Mouse (Mus musculus): ENCODE data around the gene Prdx5. TPM values are rescaled to one million over a fixed set of nuclear protein-coding genes. Genes with fewer than 3 reads are reported as not detected.

The Prdx5 gene
- total RNA-seq, 1 experiment, result 51.6 TPM

- Histone ChIP-seq H3K4me3 (ENCODE audit: insufficient read depth in 1 of 2, low read depth in 1 of 2, low read length in 2 of 2, poor library complexity in 1 of 2, severe bottlenecking in 1 of 2) (peak overlapping the region; percentile 28 to 46), H3K9me3 (ENCODE audit: control insufficient read depth, insufficient read depth, low read depth, low read length) (no peaks in the 10 kb centered on the region), H3K27ac (ENCODE audit: insufficient read depth, low read depth, low read length, poor library complexity, severe bottlenecking) (no peak overlapping the region), H3K9ac (ENCODE audit: insufficient read depth, low read depth, low read length, poor library complexity, severe bottlenecking) (peak overlapping the region; percentile 59), H3K4me1 (ENCODE audit: control insufficient read depth in 2 of 2, insufficient read depth in 2 of 2, low read length in 2 of 2, poor library complexity in 1 of 2) (peaks cover 3 to 15% of the 10 kb centered on the region in 2 experiments), H3K36me3 (ENCODE audit: control insufficient read depth, insufficient read depth, low read length, poor library complexity, severe bottlenecking) (no peaks in the 10 kb centered on the region)
- TF ChIP-seq ZC3H11A (IDR thresholded peaks at IDR 0.05; ENCODE audit: borderline replicate concordance, low read depth, low read length), result no peak
- TF ChIP-seq ZNF384 (IDR thresholded peaks at IDR 0.05; ENCODE audit: low read depth, low read length), result no peak
- no peak for TF ChIP-seq MAFK (IDR thresholded peaks at IDR 0.05; ENCODE audit: insufficient read depth, low read depth, low read length)
- no peak for DNase-seq (ENCODE audit: low read depth, low spot score)
- in situ Hi-C loops (cut with MboI; ENCODE audit: low sequenced_read_pairs in 2 of 2, unreplicated experiment in 2 of 2), result no loop called here
Observed at GRCm38 (mm10) chr19:6925611-6926329, 15.9 kb upstream of the Prdx5 start.

DNA sequence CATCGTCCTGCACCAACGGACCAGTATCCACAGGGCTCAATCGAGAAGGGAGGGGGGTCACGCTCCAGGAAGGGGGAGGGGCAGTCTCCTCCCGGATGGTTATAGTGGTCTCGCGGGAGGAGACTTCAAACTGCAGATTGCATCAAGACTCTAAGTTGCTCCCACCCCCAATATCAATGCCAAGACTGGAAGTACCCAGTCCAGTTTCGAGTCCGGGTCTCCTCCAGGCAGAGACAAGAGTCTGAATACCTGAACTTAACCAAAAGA is 15.3 kb upstream of the Prdx5 start, which contains the start of gene Catsperz:
Gene Catsperz, minus strand, starts transcription at position 74 of the 267 bp plus-strand sequence.
- H3K4me1 ChIP-seq (ENCODE audit: control insufficient read depth in 2 of 2, insufficient read depth in 2 of 2, low read length in 2 of 2, poor library complexity in 1 of 2), result peaks cover 3 to 15% of the 10 kb centered on the region in 2 experiments
- H3K9ac ChIP-seq (ENCODE audit: insufficient read depth, low read depth, low read length, poor library complexity, severe bottlenecking), result peak within 1 kb of the TSS; percentile 59

DNA sequence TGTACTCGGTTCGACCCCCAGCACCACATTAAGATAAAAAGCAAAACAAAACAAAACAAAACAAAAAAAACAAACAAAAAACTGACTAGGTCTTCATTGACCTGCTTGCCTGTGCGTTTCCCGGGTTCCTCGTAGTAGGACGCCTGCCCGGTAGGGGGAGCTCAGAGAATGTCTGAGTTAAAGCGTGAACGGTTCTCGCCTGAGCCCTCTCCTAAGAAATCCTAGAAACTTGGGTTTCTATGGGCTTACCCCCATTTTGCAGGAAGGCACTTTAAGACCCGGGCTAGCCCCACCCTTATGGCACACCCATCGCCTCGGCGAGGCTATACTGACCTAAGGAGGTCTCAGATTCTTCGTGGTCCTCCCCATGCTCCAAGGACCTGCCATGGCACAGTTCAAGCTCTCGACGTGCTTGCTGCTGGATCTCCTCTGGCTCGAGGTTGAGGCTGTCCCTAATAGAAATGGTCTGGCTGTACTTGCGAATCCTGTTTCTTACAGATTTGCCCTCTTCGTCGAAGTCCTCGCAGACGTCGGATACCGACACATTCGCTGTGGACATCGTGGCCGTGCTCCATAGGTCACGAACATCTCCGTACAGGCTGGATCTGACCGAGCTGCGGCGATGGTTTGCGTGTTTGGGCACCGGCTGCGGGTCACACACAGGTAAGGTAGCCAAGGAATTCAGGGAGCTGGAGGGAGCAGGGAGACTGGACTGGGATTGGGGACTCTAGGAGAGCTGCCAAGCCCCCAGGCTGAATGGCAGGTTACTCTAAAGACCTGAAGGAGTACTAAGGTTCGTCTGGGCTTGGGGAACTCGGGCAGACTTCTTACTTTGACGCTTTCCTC is 14.8 kb upstream of the Prdx5 start:
- peak overlapping the region; percentile 35 to 42 for H3K4me3 ChIP-seq (ENCODE audit: insufficient read depth in 1 of 2, low read depth in 1 of 2, low read length in 2 of 2, poor library complexity in 1 of 2, severe bottlenecking in 1 of 2)
- peaks cover 2% of the 10 kb centered on the region; the same call in 1 of the 2 replicates for H3K36me3 ChIP-seq (ENCODE audit: control insufficient read depth, insufficient read depth, low read length, poor library complexity, severe bottlenecking)
- H3K27ac ChIP-seq (ENCODE audit: insufficient read depth, low read depth, low read length, poor library complexity, severe bottlenecking), result no peak overlapping the region
- 0 out of 2 replicates have a peak, but pooled peaks have one; percentile 15 for TF ChIP-seq ZC3H11A (IDR thresholded peaks at IDR 0.05; ENCODE audit: borderline replicate concordance, low read depth, low read length)
- TF ChIP-seq CHD2 (IDR thresholded peaks at IDR 0.05; ENCODE audit: low read depth, low read length), result no peak
- no peak for TF ChIP-seq HCFC1 (IDR thresholded peaks at IDR 0.05; ENCODE audit: borderline replicate concordance, insufficient read depth, low read length)
- H3K9ac ChIP-seq (ENCODE audit: insufficient read depth, low read depth, low read length, poor library complexity, severe bottlenecking), result peak overlapping the region; percentile 28; the same call in 1 of the 2 replicates
- no peaks in the 10 kb centered on the region for H3K9me3 ChIP-seq (ENCODE audit: control insufficient read depth, insufficient read depth, low read depth, low read length)
- peaks cover 3 to 19% of the 10 kb centered on the region in 2 experiments; a peak in 3 of 4 replicates for H3K4me1 ChIP-seq (ENCODE audit: control insufficient read depth in 2 of 2, insufficient read depth in 2 of 2, low read length in 2 of 2, poor library complexity in 1 of 2)
- in situ Hi-C loops (cut with MboI; ENCODE audit: low sequenced_read_pairs in 2 of 2, unreplicated experiment in 2 of 2), result no loop called here
- DNase-seq (ENCODE audit: low read depth, low spot score), result peak; percentile 61

More for the DNA sequence above, 15.3 kb upstream of the Prdx5 start, which contains the start of gene Catsperz:
- DNase-seq (ENCODE audit: low read depth, low spot score), result no peak
- in situ Hi-C loops (cut with MboI; ENCODE audit: low sequenced_read_pairs in 2 of 2, unreplicated experiment in 2 of 2), result no loop called here
- Histone ChIP-seq H3K27ac (ENCODE audit: insufficient read depth, low read depth, low read length, poor library complexity, severe bottlenecking) (no peak within 1 kb of the TSS), H3K36me3 (ENCODE audit: control insufficient read depth, insufficient read depth, low read length, poor library complexity, severe bottlenecking) (no peaks in the 10 kb centered on the region), H3K4me3 (ENCODE audit: insufficient read depth in 1 of 2, low read depth in 1 of 2, low read length in 2 of 2, poor library complexity in 1 of 2, severe bottlenecking in 1 of 2) (peak within 1 kb of the TSS; percentile 42 to 46), H3K9me3 (ENCODE audit: control insufficient read depth, insufficient read depth, low read depth, low read length) (no peaks in the 10 kb centered on the region)
- TF ChIP-seq HCFC1 (IDR thresholded peaks at IDR 0.05; ENCODE audit: borderline replicate concordance, insufficient read depth, low read length) (no peak), ZC3H11A (IDR thresholded peaks at IDR 0.05; ENCODE audit: borderline replicate concordance, low read depth, low read length) (no peak), MAFK (IDR thresholded peaks at IDR 0.05; ENCODE audit: insufficient read depth, low read depth, low read length) (no peak), ZNF384 (IDR thresholded peaks at IDR 0.05; ENCODE audit: low read depth, low read length) (no peak)

DNA sequence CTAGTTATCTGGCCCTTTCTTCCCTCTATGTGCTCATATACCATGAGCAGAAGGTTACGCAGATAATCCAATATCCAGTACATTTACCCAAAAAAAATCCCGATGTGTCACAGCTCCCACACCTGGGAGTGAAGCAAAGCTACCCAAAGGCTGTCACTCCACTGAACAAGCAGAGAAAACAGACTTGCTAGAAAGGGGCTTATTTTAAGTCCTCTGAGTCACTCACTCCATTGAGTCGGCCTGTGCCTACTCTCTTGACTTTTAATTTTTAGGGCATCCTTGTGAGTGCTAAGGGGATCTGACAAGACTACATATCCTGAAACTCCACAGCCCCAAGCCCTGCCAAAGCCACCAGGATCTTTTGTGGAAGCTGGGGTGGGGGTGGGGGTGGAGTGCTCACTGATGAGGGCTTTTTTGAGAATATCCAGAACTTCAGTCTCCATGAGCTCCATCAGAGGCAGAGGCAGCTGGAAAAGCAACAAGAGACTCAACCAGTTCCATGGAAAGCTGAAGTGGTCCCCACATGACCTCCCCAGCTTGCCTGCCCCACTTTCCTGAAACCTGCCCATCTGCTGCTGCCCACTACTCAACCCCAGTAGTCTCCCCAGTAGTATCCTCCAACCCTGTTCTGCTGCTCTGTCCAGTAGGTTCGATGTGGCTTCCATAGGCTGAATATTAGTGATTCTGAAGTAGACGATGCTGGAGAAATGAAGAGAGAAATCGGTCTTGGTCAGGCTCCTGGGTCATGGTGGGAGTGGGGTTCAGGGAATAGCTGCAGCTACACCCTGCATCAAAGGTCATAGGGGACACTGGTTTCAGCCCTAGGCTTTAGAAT is 13.2 kb upstream of the Prdx5 start:
- TF ChIP-seq CHD2 (IDR thresholded peaks at IDR 0.05; ENCODE audit: low read depth, low read length) (no peak), ZC3H11A (IDR thresholded peaks at IDR 0.05; ENCODE audit: borderline replicate concordance, low read depth, low read length) (no peak), HCFC1 (IDR thresholded peaks at IDR 0.05; ENCODE audit: borderline replicate concordance, insufficient read depth, low read length) (no peak), ZNF384 (IDR thresholded peaks at IDR 0.05; ENCODE audit: low read depth, low read length) (no peak), MAFK (IDR thresholded peaks at IDR 0.05; ENCODE audit: insufficient read depth, low read depth, low read length) (no peak)
- in situ Hi-C loops (cut with MboI; ENCODE audit: low sequenced_read_pairs in 2 of 2, unreplicated experiment in 2 of 2), result no loop called here
- Histone ChIP-seq H3K9me3 (ENCODE audit: control insufficient read depth, insufficient read depth, low read depth, low read length) (no peaks in the 10 kb centered on the region), H3K4me1 (ENCODE audit: control insufficient read depth in 2 of 2, insufficient read depth in 2 of 2, low read length in 2 of 2, poor library complexity in 1 of 2) (peaks cover 3 to 19% of the 10 kb centered on the region in 2 experiments; a peak in 3 of 4 replicates), H3K9ac (ENCODE audit: insufficient read depth, low read depth, low read length, poor library complexity, severe bottlenecking) (no peak overlapping the region), H3K27ac (ENCODE audit: insufficient read depth, low read depth, low read length, poor library complexity, severe bottlenecking) (no peak overlapping the region), H3K36me3 (ENCODE audit: control insufficient read depth, insufficient read depth, low read length, poor library complexity, severe bottlenecking) (peaks cover 2% of the 10 kb centered on the region; the same call in 1 of the 2 replicates), H3K4me3 (ENCODE audit: insufficient read depth in 1 of 2, low read depth in 1 of 2, low read length in 2 of 2, poor library complexity in 1 of 2, severe bottlenecking in 1 of 2) (no peak overlapping the region)
- no peak for DNase-seq (ENCODE audit: low read depth, low spot score)
